Mouse (Mus musculus) midbrain, embryonic 16.5 days (tissue): ENCODE results near the gene Xpo1. TPM values are rescaled to one million over a fixed set of nuclear protein-coding genes. Genes with fewer than 3 reads are reported as not detected.
"Not testable (repeated sequence)": the region's sequence is repeated elsewhere in the genome, so short reads cannot be mapped to it uniquely, and the experiment has no call there.

Source experiments
- ATAC-seq: fragments of 200-750 bp; cut with Nextera tagmentation; 2 replicates; pipeline ENCODE4 v1.8.0; 2017; ENCODE audit warnings: moderate TSS enrichment
- H3K27ac ChIP-seq: fragments of 300-500 bp; sonication (generic); 2 replicates; pipeline ENCODE4 v1.5.1; 2014; ENCODE audit warnings: mild to moderate bottlenecking, low read length, mixed read lengths
- H3K27me3 ChIP-seq: fragments of 300-500 bp; sonication (generic); 2 replicates; pipeline ENCODE4 v1.6.1; 2014; ENCODE audit warnings: low read depth, low read length, mixed read lengths; ENCODE audit not compliant: control insufficient read depth, insufficient read depth
- H3K36me3 ChIP-seq: fragments of 300-500 bp; sonication (generic); 2 replicates; pipeline ENCODE4 v1.6.1; 2014; ENCODE audit warnings: mild to moderate bottlenecking, low read length, moderate library complexity, mixed read lengths; ENCODE audit not compliant: control insufficient read depth, insufficient read depth
- H3K4me1 ChIP-seq: fragments of 300-500 bp; sonication (generic); 2 replicates; pipeline ENCODE4 v1.6.1; 2014; ENCODE audit warnings: mild to moderate bottlenecking, low read length, mixed read lengths; ENCODE audit not compliant: control insufficient read depth, insufficient read depth
- H3K4me2 ChIP-seq: fragments of 300-500 bp; sonication (generic); 2 replicates; pipeline ENCODE4 v1.6.1; 2014; ENCODE audit warnings: mild to moderate bottlenecking, low read length, mixed read lengths
- H3K4me3 ChIP-seq: fragments of 300-500 bp; sonication (generic); 2 replicates; pipeline ENCODE4 v1.5.1; 2014; ENCODE audit warnings: low read depth, mild to moderate bottlenecking, low read length, moderate library complexity, mixed read lengths
- H3K9ac ChIP-seq: fragments of 300-500 bp; sonication (generic); 2 replicates; pipeline ENCODE4 v1.6.1; 2014; ENCODE audit warnings: low read depth, low read length, mixed read lengths
- H3K9me3 ChIP-seq: fragments of 300-500 bp; sonication (generic); replicated peaks from 2 replicates; pipeline ENCODE4 v1.6.1; 2014; ENCODE audit warnings: mild to moderate bottlenecking, low read length, mixed read lengths; ENCODE audit not compliant: control insufficient read depth, poor library complexity, severe bottlenecking
- WGBS: fragments of 180-500 bp; shearing (Covaris S2); extraction: QIAGEN DNeasy Blood & Tissue Kit; methylation state at CpG from one replicate; pipeline ENCODE4 v1.1.7; 2014; 5-methylcytosine and 5-hydroxymethylcytosine counted together
- polyA plus RNA-seq: library from polyadenylated mRNA; unstranded; fragments of >200 nt; fragmentation: Nextera tagmentation; extraction: Ambion mirVana; gene quantifications from 2 replicates; pipeline ENCODE4 v1.2.1, GENCODE M21; 2015

The Xpo1 gene
- polyA plus RNA-seq, 1 experiment from 2014 or later: 69.7 TPM

DNA sequence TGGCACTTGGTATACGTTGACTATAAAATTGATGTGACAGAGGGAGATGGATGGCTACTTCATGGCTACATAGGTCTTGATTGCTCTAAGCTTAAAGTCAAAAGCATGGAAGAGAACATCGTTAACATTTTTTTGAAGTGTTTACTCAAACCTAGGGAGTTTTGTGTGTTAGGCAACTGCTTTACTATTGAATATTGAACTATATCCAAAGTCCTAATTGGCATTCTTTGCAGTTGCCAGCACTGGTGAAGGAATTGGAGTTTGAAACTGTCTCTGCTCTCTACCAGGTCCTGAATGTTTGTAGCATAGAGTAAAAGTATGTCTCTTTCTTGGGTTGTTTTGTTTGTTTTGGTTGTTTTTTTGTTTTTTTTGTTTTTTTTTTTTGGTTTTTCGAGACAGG lies 19.9 kb downstream of the Xpo1 start:
- H3K36me3 ChIP-seq: peaks cover 17% of the 10 kb centered on the region
- ATAC-seq: no peak
- WGBS: 87% methylated on average over 3 of the region's 3 CpGs
- H3K9me3 ChIP-seq: no peaks in the 10 kb centered on the region
- no peak overlapping the region for H3K9ac ChIP-seq
- no peaks in the 10 kb centered on the region for H3K4me1 ChIP-seq
- no peak overlapping the region for H3K27ac ChIP-seq
- no peaks in the 10 kb centered on the region for H3K27me3 ChIP-seq
- no peak overlapping the region for H3K4me3 ChIP-seq
- no peak overlapping the region for H3K4me2 ChIP-seq

DNA sequence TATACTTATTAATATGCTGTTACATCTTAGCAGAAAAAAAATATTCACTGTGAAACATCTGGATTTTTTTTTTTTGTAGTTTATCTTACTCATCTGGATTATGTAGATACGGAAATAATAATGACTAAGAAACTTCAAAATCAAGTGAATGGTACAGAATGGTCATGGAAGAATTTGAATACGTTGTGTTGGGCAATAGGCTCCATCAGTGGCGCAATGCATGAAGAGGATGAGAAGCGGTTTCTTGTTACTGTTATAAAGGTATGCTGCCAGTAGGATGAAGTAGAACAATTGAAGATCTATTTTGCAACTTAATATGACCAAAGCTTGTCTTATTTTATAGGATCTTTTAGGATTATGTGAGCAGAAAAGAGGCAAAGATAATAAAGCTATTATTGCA lies 28.6 kb downstream of the Xpo1 start:
- Histone ChIP-seq H3K9ac (no peak overlapping the region), H3K9me3 (no peaks in the 10 kb centered on the region), H3K4me1 (no peaks in the 10 kb centered on the region), H3K27me3 (no peaks in the 10 kb centered on the region), H3K27ac (no peak overlapping the region), H3K4me2 (no peak overlapping the region), H3K36me3 (peaks cover 38% of the 10 kb centered on the region), H3K4me3 (no peak overlapping the region)
- WGBS: 98% methylated on average over 4 of the region's 4 CpGs
- ATAC-seq: no peak

DNA sequence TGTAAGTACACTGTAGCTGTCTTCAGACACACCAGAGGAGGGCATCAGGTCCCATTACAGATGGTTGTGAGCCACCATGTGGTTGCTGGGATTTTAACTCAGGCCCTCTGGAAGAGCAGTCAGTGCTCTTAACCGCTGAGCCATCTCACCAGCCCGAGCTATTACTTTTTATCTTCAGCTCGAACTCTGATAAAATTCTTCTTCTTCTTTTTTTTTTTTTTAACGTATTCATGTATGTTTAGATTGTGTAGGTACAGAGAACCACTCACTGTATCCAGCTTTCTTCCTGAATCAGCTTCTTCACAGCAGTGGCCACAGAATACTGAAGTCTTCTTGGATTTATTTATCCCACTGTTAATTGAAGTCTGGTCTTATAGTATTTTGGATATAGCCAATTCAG lies 33.0 kb downstream of the Xpo1 start:
- H3K9ac ChIP-seq, ATAC-seq, H3K4me1 ChIP-seq, H3K9me3 ChIP-seq, H3K4me3 ChIP-seq, H3K27me3 ChIP-seq, H3K27ac ChIP-seq, H3K4me2 ChIP-seq: not testable (repeated sequence)
- peaks cover 36% of the 10 kb centered on the region for H3K36me3 ChIP-seq
- WGBS: 90% methylated on average over 4 of the region's 4 CpGs

DNA sequence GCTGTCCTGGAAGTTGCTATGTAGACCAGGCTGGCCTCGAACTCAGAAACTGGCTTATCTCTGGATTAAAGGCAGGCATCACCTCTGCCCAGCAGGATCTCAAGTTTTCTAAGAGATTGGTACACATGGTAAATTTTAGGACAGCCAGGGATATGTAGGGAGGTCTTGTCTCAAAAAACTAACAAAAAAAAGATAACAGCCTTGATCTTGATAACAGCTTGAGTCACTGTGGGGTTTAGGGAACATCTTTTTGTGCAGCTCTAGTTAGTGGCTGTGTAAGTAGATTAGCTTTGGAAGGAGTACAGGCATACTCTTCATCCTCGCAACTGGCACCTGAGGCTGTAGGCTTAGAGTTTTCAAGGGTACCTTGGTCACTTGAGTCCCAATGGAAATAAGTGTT lies 41.5 kb downstream of the Xpo1 start:
- Histone ChIP-seq H3K4me1 (no peaks in the 10 kb centered on the region), H3K4me3 (no peak overlapping the region), H3K27ac (no peak overlapping the region), H3K9me3 (no peaks in the 10 kb centered on the region), H3K9ac (no peak overlapping the region), H3K27me3 (no peaks in the 10 kb centered on the region), H3K36me3 (peaks cover 28% of the 10 kb centered on the region), H3K4me2 (no peak overlapping the region)
- WGBS: 97% methylated on average over 2 of the region's 2 CpGs
- no peak for ATAC-seq

DNA sequence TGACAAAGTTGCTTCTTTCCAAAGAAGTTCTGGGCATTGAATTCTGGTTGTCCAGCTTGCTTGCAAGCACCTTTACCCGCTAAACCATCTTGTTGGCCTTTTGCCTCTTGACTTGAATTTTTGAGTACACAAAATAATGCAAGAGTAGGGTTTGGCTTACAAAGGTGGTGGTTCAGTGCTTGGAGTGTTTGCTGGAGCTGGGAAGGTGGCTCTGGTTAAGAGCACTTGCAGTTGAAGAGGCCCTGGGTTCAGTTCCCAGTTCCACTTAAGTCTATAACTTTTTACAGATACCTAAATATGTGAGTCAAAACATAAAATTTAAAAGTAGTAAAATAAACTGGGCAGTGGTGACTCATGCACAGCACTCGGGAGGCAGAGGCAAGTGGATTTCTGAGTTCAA lies 42.5 kb downstream of the Xpo1 start:
- Histone ChIP-seq H3K36me3 (peaks cover 22% of the 10 kb centered on the region), H3K4me1 (no peaks in the 10 kb centered on the region), H3K4me2 (no peak overlapping the region), H3K27me3 (no peaks in the 10 kb centered on the region), H3K9ac (no peak overlapping the region), H3K4me3 (no peak overlapping the region), H3K9me3 (no peaks in the 10 kb centered on the region), H3K27ac (no peak overlapping the region)
- 91% methylated on average over 2 of the region's 2 CpGs for WGBS
- ATAC-seq: no peak

DNA sequence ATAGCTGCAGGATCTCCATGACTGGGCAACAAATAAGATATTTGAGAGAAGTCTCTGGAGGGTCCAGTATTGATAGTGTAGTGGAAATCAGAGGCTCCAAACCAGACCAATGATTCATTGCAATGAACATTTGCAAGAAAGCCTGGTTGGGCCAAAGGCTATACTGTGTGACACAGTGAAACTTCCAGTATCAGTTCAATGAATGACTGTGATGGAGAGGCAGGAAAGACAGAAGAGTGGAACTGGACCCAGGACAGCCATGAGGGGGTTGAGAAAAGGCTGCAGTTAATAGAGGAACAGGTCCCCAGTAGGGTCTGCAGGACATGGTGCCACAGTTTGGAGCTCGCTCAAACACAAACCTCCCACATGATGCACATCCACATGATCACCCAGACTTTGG lies 44.1 kb downstream of the Xpo1 start:
- no peak overlapping the region for H3K4me3 ChIP-seq
- no peak overlapping the region for H3K27ac ChIP-seq
- WGBS: 95% methylated on average over 1 of the region's 1 CpGs
- no peaks in the 10 kb centered on the region for H3K9me3 ChIP-seq
- no peak for ATAC-seq
- no peak overlapping the region for H3K9ac ChIP-seq
- no peaks in the 10 kb centered on the region for H3K27me3 ChIP-seq
- peaks cover 13% of the 10 kb centered on the region; the same call in 1 of the 2 replicates for H3K36me3 ChIP-seq
- H3K4me1 ChIP-seq: no peaks in the 10 kb centered on the region
- no peak overlapping the region for H3K4me2 ChIP-seq

DNA sequence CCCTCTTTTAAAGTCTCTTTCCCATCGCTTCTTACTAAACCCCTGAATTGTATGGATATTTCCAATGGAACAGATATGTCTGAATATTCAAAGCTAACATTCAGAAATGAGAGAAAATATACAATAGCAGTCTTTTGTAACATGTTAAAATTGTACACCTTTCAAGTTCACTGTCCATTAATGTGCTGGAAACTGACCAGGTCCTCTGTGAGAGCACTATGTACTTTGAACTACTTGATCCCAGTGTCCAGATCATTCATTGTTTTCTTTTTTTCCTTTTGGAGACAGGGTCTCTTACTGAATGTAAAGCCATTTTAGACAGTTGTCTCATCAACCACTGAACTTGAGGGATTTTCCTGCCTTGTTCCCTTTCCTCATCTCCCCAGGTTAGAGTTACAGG lies 47.3 kb downstream of the Xpo1 start:
- H3K9ac ChIP-seq: no peak overlapping the region

DNA sequence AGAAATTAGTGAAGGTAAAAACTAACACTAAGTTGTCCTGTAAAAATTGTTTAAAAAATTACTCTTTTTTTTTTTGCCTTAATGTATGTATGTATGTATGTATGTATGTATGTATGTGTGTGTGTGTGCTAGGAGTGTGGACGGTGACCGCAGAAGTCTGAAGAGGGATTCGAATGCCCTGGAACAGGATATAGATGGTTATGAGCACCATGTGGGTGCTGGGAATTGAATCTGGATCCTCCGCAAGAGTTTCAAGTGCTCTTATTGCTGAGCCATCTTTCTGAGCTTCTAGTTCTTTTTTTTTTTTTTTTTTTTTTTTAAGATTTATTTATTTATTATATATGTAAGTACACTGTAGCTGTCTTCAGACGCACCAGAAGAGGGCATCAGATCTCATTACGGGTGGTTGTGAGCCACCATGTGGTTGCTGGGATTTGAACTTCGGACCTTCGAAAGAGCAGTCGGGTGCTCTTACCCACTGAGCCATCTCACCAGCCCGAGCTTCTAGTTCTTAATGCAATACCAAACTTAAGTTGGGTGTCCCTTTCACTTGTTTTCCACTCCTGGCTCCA lies 49.3 kb downstream of the Xpo1 start:
- 36% methylated on average over 10 of the region's 10 CpGs for WGBS
- H3K9ac ChIP-seq: peak overlapping the region; percentile 92
- H3K4me1 ChIP-seq: peaks cover 20% of the 10 kb centered on the region
- not testable (repeated sequence) for ATAC-seq, H3K27me3 ChIP-seq, H3K36me3 ChIP-seq, H3K9me3 ChIP-seq
- peak overlapping the region; percentile 99 for H3K27ac ChIP-seq
- H3K4me3 ChIP-seq: peak overlapping the region; percentile 95
- peak overlapping the region; percentile 65 for H3K4me2 ChIP-seq

More for the DNA sequence above, 47.3 kb downstream of the Xpo1 start:
- 74% methylated on average over 1 of the region's 1 CpGs for WGBS
- Histone ChIP-seq H3K4me2 (no peak overlapping the region), H3K36me3 (no peaks in the 10 kb centered on the region), H3K27ac (no peak overlapping the region), H3K9me3 (no peaks in the 10 kb centered on the region), H3K27me3 (no peaks in the 10 kb centered on the region), H3K4me1 (peaks cover 5% of the 10 kb centered on the region), H3K4me3 (no peak overlapping the region)
- no peak for ATAC-seq

DNA sequence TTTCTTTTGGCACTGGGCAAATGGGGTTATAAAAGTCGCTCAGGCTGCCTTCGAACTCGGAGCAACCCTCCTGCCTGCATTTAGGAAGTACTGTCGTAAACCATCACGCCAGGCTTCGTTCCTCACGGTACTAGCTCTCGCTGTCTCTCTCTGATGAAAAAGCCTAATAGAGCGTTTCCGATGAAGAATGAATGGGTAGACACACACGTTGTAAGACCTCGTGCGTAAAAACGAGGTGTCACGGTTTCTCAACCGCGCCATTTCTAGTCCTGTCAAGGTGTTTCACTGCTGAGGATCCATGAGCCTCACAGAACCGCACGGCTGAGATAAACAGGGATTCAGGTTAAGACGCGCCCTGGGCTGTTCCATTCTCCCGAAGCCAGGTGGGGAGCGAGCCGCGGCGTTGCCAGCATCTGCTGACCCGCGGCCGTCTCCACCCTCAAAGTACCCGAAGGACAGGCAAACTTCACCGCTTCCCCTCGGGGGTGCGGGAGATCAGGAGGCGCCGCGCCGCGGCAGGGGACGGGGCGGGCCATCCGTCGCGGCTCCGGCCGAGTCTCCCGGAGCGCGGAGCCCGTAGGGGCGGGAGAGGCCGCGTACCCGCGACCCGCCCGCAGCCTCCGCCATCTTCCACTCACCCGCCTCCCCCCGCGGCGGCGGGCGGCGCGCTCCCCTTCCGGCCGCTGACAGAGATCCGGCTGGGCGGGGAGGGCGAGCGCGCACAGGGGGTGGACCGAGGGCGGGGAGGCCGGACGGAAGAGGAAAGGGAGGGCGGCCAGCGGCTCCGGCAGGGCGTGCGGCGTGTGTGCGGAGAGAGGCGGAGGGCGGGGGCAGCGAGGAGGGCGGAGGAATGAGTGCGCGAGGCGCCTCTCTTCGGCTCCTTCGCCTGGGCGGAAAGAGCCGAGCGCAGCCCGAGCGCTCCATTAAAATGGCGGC lies 50.1 kb downstream of the Xpo1 start:
- peaks cover 20% of the 10 kb centered on the region for H3K4me1 ChIP-seq
- no peaks in the 10 kb centered on the region for H3K9me3 ChIP-seq
- H3K27ac ChIP-seq: peak overlapping the region; percentile 99
- no peaks in the 10 kb centered on the region for H3K36me3 ChIP-seq
- H3K4me3 ChIP-seq: peak overlapping the region; percentile 95
- no peaks in the 10 kb centered on the region for H3K27me3 ChIP-seq
- peak overlapping the region; percentile 65 for H3K4me2 ChIP-seq
- WGBS: under 1% methylated on average over 78 of the region's 98 CpGs
- H3K9ac ChIP-seq: peak overlapping the region; percentile 92
- ATAC-seq: peak; percentile 95
